Mouse (Mus musculus) testis, postnatal 14 days (tissue): ENCODE results near the gene Rab6b.

Experiments used
- DNase-seq: peaks from one replicate; pipeline ENCODE4 v3.0.0; 2021; ENCODE audit warnings: low spot score

Rab6b gene

DNA sequence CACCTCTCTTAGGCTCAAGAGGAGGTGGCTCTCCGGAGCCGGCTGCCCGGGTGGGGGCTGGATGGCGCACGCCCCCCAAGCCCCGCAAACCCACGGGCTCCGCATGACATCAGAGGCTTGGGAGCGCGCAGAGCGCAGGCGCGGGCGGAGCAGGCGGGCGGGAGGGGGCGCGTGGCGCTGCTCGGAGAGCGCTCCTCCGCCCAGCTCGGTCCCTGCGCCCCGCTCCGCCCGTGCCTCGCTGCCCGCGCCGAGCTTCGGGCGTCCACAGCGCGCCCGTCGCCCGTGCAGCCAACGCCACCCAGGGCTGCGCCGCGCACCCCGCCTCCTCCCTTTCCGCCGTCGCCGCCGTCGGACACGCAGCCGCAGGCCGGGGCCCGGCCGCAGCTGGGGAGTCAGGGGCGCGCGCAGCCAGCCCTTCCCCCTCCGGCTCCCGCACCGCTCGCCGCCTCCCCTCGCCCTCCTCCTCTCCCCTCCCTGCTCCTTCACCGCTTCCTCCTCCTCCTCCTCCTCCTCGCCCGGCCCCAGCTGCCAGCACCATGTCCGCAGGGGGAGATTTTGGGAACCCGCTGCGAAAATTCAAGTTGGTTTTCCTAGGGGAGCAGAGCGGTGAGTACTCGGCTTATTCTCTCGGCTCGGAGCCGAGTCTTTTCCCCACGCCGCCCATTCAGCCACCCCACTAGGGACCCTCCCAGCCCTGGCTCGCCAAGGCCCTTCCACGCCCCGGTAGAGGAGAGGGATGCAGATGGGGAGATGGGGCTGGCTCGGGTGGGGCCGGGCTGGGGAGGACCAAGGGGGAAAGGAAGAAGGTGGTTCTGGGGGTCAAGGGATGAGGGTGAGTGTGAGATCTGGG, at the start of gene Rab6b:
TSS of gene Rab6b (plus strand) at position 167 of the 850 bp plus-strand sequence.
- peak; percentile 50 for DNase-seq

DNA sequence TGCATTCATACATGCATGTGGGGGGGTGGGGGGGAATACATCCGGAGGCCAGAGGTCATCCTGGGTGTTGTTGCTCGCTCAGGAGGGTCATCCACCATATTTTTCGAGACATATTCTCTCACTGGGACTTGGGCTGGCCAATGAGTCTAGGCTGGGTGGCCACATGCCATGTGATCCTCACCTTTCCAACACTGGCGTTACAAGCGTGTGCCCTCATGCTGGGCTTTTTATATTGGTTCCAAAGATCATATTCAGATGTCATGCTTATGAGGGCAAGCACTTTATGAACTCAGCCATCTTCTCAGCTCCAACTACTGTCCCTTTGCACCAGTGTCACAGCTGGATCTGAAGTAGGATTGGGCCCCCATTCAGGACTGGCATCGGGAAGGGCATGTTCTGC, 48.0 kb upstream of the Rab6b start:
- no peak for DNase-seq

GRCm38 (mm10) chr9:103066845-103067244, 44.7 kb upstream of the Rab6b start:
- no peak for DNase-seq

- no peak for DNase-seq
Observed at GRCm38 (mm10) chr9:103067651-103068050, 43.9 kb upstream of the Rab6b start.

GRCm38 (mm10) chr9:103068769-103069168, 42.8 kb upstream of the Rab6b start:
- no peak for DNase-seq

DNA sequence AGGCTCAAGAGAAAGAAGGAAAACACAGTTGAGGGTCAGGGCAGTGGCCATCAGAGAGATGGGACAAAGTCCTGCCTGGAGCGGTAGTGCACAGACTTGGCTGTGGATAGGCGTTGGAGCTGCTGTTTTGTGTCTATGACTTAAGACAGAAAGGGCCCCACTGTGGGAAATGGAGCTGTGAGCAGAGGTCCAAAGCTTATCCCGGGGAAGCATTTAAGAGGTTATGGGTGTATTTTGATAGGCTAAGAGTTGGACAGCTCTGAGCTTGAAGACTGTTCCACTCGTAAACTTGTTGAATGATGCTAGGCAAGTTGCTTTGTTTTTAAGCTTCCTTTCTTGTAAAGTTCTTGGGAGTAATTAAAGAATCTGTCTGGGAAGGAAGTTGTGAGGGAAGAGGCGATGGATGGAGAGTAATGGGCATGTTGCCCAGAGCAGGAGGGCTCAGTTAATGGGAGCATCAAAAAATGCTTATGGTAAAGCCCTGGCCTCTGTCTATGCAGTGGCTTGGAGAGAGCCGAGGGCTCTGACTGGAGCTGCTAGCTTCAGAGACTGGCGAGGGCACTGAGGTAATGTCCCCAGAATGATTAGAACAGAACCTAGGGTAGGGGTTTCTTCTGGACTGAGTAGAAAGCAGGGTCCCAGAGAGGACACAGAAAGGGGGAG, 39.9 kb upstream of the Rab6b start:
- DNase-seq = no peak

- DNase-seq = no peak
Observed at GRCm38 (mm10) chr9:103072204-103072599, 39.4 kb upstream of the Rab6b start.

DNA sequence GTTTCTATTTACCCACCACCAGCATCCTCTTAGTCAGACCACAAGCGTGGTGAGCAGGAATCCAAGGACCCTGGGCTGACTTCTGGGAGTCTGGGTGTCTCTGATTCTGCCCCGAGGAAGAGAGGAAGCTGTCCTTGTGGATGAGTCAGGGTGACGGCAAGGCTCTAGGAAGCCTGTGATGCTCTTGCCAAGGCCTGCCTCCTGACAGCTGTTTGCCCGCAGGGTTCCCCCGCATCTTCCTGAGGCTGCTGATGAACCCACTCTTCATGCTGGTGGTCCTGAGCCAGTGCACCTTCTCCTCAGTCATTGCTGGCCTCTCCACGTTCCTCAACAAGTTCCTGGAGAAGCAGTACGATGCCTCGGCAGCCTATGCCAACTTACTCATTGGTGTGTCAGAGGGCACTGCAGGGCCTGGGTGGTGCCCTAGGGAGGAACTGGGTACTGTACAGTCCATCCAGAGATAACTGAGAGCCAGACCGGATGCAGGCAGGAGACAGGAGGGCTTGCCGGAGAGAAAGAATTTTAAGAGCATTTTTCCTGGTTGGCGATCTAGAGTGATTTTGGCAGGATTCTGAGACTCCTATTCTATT, 38.6 kb upstream of the Rab6b start:
- no peak for DNase-seq

- no peak for DNase-seq
Observed at GRCm38 (mm10) chr9:103076836-103077531, 34.6 kb upstream of the Rab6b start.

DNA sequence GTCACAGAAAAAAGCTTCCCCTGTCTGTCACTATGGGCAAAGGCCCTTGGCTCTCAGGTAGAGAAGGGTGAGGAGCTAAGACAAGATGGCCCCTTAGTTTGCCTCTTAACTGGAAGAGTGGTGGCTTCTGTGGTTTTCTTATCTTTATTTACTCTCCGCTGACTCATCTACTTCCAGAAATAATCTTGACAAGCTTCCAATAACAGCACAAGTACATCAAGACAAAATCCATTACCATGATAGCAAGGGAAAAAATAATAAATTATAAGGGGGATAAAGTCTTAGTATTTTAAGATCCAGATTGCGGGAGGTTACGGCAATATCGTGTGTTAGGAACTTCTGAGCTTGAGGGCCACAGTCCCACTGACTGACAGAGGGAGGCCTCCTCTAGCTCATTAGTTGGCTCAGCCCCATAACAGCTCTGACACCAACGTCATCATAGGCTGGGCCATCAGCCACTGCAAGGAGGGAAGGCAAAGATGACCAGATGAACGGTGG, 33.3 kb upstream of the Rab6b start:
- DNase-seq = no peak

GRCm38 (mm10) chr9:103080211-103080610, 31.4 kb upstream of the Rab6b start:
- DNase-seq = no peak

- no peak for DNase-seq
Observed at GRCm38 (mm10) chr9:103082246-103082975, 29.2 kb upstream of the Rab6b start.

- no peak for DNase-seq
Observed at GRCm38 (mm10) chr9:103083405-103083804, 28.2 kb upstream of the Rab6b start.

DNA sequence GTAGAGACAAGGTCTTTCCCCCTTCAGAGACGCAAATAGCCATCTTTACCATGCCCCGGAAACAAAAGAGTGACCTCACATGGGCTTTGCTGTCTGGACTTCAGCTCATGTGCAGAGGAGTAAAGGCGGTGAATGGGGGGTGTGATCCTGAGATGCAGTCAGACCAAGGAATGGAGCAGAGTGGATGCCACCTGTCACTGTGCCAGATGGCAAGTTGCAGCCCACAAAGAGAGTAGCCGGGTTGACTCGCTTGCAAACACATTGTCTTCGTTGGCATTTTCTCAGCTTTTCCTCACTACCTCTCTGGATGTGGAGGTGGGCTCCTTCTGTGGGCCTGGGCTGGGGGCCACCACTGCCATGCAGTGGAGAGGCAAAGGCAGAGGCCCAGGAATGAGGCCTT, 24.9 kb upstream of the Rab6b start:
- no peak for DNase-seq

GRCm38 (mm10) chr9:103087301-103087700, 24.3 kb upstream of the Rab6b start:
- DNase-seq = no peak

DNA sequence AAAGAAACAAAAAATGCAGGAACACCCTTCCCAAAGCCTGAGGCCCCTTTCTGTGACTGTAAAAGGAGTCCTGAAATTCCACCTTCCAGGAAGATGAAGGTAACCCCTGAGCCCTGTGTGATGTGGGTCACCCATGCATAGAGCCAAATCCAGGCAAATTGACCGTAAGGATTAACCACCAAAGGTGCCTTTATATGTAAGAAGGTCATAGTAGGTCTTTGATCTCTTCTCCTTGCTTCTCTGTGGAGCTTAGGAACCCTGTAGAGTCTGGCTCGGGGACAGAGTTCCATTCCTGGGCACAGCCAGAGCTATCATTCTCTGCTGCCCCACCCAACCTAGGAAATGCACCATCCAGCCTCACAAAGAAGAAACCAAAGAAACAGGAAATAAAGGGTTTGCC, 22.9 kb upstream of the Rab6b start:
- no peak for DNase-seq

DNA sequence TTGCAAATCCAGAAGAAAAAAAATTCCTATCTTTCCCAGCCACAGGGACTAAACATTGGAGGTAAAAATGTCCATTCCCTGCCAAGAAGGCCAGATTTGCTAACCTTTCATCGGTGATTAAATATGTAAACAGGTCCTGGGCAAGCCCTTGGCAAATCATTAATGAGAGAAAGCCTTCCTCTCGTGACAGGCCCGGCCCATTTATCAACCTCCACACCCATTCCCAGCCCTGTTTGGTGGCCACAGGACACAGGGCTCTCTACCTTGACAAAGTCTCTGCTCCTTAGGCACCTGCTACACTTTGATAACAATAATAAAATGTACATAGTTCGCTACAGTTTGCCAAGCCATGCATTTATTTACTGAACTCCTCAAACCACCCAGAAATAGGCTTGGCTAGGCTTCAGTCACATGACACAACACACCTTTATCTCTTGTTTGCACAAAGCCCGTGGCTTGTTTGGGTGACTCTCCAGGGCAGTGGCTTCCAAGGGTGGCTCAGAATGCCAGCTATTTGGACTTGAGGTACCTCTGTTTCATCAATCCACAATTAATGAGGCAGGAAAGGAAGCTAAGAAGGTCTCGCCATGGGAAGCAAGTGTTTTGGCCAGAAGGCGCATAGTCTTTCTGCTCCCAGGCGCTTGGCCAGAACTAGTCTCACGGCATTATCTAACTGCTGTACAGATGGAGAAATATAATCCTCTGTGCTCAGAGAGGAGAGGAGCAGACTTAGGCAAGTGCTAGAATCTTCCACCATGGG, 21.3 kb upstream of the Rab6b start:
- DNase-seq = no peak

- no peak for DNase-seq
Observed at GRCm38 (mm10) chr9:103091039-103091883, 20.3 kb upstream of the Rab6b start.

GRCm38 (mm10) chr9:103092248-103092647, 19.3 kb upstream of the Rab6b start:
- peak; percentile 79 for DNase-seq

- no peak for DNase-seq
Observed at GRCm38 (mm10) chr9:103093681-103094080, 17.9 kb upstream of the Rab6b start.
